Mouse (Mus musculus): ENCODE results near the gene Rnaseh2b. TPM values are rescaled to one million over a fixed set of nuclear protein-coding genes. Genes with fewer than 3 reads are reported as not detected.

Rnaseh2b gene
- polyA plus RNA-seq, 1 experiment from 2014 or later, result 61.0 TPM

DNA sequence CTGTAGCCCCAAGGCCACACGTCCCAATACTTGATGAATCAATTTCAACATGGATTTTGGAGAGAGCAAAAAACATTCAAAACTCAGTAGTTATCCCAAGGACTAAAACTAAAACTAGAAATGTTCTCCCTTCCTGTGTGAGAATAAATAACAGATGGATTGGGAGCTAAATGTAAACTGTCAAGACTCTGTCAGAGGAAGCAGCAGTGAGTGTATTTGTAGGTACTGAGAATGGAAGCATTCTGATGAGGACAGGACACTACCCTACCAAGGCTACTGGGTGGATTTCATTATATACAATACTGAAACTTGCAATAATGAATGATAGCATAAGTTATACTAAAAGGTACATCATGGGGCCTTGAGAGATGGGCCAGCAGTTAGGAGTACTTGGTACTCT is 6.4 kb downstream of the Rnaseh2b start:
- no peak for ATAC-seq (replicated peaks; ENCODE audit: low FRiP score, low read depth)
- Histone ChIP-seq H3K4me2 (ENCODE audit: low read length) (no peak overlapping the region), H3K27me3 (ENCODE audit: insufficient read depth, low read length) (no peaks in the 10 kb centered on the region), H3K27ac (no peak overlapping the region), H3K9me3 (replicated peaks; ENCODE audit: low read length) (no peaks in the 10 kb centered on the region), H3K9ac (ENCODE audit: low read depth, low read length) (no peak overlapping the region), H3K4me3 (replicated peaks; ENCODE audit: low read depth, low read length) (no peak overlapping the region), H3K36me3 (ENCODE audit: insufficient read depth, low read length) (no peaks in the 10 kb centered on the region), H3K4me1 (replicated peaks; ENCODE audit: insufficient read depth, low read length) (no peaks in the 10 kb centered on the region; the same call in 1 of the 2 replicates)
- WGBS, result 95% methylated on average over 1 of the region's 1 CpGs
- no peak for TF ChIP-seq CTCF (IDR thresholded peaks at IDR 0.05; ENCODE audit: low read depth)
- DNase-seq (ENCODE audit: low spot score), result no peak

DNA sequence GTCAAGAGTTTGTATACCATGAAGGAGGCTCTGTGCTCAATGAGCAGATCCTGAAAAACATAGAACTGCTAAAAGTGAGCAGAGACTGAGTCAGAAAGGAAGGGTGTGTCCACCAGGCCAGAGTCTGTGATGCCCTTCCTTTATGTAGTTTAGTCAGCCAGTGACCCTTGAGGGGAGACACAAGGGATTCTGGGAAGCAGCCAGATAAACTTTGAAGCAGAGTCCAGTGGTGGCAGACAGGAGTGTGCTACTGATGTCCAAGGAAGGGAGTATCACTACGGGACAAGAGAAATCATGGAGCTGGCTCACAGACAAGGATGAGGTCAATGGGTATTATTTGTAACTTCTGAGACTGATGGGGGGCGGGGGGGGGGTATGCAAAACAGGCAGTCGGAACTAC is 7.6 kb downstream of the Rnaseh2b start:
- H3K4me2 ChIP-seq (ENCODE audit: low read length), result no peak overlapping the region
- H3K9ac ChIP-seq (ENCODE audit: low read depth, low read length), result no peak overlapping the region
- no peak for ATAC-seq (replicated peaks; ENCODE audit: low FRiP score, low read depth)
- no peak overlapping the region for H3K27ac ChIP-seq
- H3K9me3 ChIP-seq (replicated peaks; ENCODE audit: low read length), result no peaks in the 10 kb centered on the region
- H3K36me3 ChIP-seq (ENCODE audit: insufficient read depth, low read length), result no peaks in the 10 kb centered on the region
- WGBS, result 58% methylated on average over 3 of the region's 3 CpGs
- no peak overlapping the region for H3K4me3 ChIP-seq (replicated peaks; ENCODE audit: low read depth, low read length)
- TF ChIP-seq CTCF (IDR thresholded peaks at IDR 0.05; ENCODE audit: low read depth), result no peak
- DNase-seq (ENCODE audit: low spot score), result no peak
- no peaks in the 10 kb centered on the region for H3K27me3 ChIP-seq (ENCODE audit: insufficient read depth, low read length)
- H3K4me1 ChIP-seq (replicated peaks; ENCODE audit: insufficient read depth, low read length), result no peaks in the 10 kb centered on the region; the same call in 1 of the 2 replicates

DNA sequence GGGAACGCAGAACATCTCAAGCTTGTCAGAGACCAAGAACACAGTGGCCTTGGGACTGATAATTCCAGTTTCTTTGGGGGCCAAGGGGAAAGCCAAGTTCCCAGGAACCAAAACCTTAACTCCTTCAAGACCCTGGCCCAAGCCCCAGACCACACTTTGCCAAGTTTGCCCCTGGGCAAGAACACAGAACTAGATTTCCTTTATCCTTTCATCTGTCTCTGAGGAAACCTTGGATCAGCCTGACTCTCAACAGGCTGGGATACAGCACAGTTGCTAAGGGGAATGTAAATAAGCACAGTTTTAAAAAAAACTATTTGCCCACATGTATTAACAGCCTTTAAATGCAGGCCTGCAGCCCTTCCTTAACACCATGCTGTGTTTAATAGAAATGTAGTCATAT is 15.2 kb downstream of the Rnaseh2b start:
- H3K27ac ChIP-seq, result no peak overlapping the region
- ATAC-seq (replicated peaks; ENCODE audit: low FRiP score, low read depth), result no peak
- DNase-seq (ENCODE audit: low spot score), result no peak
- H3K4me1 ChIP-seq (replicated peaks; ENCODE audit: insufficient read depth, low read length), result no peaks in the 10 kb centered on the region
- no peaks in the 10 kb centered on the region for H3K27me3 ChIP-seq (ENCODE audit: insufficient read depth, low read length)
- H3K9ac ChIP-seq (ENCODE audit: low read depth, low read length), result no peak overlapping the region
- H3K4me2 ChIP-seq (ENCODE audit: low read length), result no peak overlapping the region
- H3K4me3 ChIP-seq (replicated peaks; ENCODE audit: low read depth, low read length), result no peak overlapping the region
- TF ChIP-seq CTCF (IDR thresholded peaks at IDR 0.05; ENCODE audit: low read depth), result no peak
- no peaks in the 10 kb centered on the region for H3K36me3 ChIP-seq (ENCODE audit: insufficient read depth, low read length)
- H3K9me3 ChIP-seq (replicated peaks; ENCODE audit: low read length), result no peaks in the 10 kb centered on the region
- WGBS, result 77% methylated on average over 1 of the region's 1 CpGs

DNA sequence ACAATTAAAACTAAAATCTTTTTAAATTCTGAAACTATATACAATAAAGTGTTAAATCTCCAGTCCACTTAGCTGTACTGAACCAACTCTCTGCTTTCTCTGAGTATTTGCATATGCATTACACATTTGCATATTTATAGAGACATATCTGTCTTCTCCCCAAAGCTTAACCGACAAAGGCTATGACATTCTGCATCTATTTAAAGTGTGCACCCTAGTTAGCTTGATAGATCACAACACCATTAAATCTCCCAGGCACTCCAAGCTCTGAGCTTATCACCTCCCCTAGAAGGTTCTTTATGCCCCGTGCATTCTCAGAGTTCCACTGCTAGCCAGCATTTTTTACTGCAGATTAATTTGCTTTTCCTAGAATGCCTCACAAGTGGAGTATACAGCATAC is 16.6 kb downstream of the Rnaseh2b start:
- Histone ChIP-seq H3K27ac (no peak overlapping the region), H3K4me2 (ENCODE audit: low read length) (no peak overlapping the region), H3K4me1 (replicated peaks; ENCODE audit: insufficient read depth, low read length) (no peaks in the 10 kb centered on the region), H3K27me3 (ENCODE audit: insufficient read depth, low read length) (no peaks in the 10 kb centered on the region), H3K9me3 (replicated peaks; ENCODE audit: low read length) (no peaks in the 10 kb centered on the region), H3K4me3 (replicated peaks; ENCODE audit: low read depth, low read length) (no peak overlapping the region), H3K36me3 (ENCODE audit: insufficient read depth, low read length) (no peaks in the 10 kb centered on the region), H3K9ac (ENCODE audit: low read depth, low read length) (no peak overlapping the region)
- no peak for TF ChIP-seq CTCF (IDR thresholded peaks at IDR 0.05; ENCODE audit: low read depth)
- 47% methylated on average over 2 of the region's 2 CpGs for WGBS
- DNase-seq (ENCODE audit: low spot score), result no peak
- ATAC-seq (replicated peaks; ENCODE audit: low FRiP score, low read depth), result no peak

DNA sequence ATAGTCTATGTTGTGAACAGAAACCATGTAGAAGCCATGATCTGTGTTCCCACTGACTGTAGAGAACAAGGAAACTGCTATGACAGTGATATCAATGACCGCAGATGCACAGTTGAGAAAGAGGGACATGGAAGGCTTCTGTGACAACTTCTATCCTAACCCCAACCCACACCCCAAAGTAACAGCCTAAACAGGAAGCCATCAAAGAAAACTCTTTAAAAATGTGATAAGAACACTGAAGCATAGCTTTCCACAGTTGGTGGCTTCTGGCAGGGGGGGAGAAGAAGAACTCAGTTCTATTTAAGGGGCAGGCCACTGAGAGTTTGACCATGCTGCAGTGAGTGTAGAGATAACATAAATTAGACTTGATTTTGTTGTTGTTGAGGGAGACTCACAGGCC is 19.3 kb downstream of the Rnaseh2b start:
- Histone ChIP-seq H3K4me3 (replicated peaks; ENCODE audit: low read depth, low read length) (no peak overlapping the region), H3K4me2 (ENCODE audit: low read length) (no peak overlapping the region), H3K9me3 (replicated peaks; ENCODE audit: low read length) (no peaks in the 10 kb centered on the region), H3K27ac (no peak overlapping the region), H3K4me1 (replicated peaks; ENCODE audit: insufficient read depth, low read length) (no peaks in the 10 kb centered on the region), H3K36me3 (ENCODE audit: insufficient read depth, low read length) (no peaks in the 10 kb centered on the region), H3K9ac (ENCODE audit: low read depth, low read length) (no peak overlapping the region), H3K27me3 (ENCODE audit: insufficient read depth, low read length) (no peaks in the 10 kb centered on the region)
- WGBS, result 100% methylated on average over 1 of the region's 1 CpGs
- DNase-seq (ENCODE audit: low spot score) (no peak), ATAC-seq (replicated peaks; ENCODE audit: low FRiP score, low read depth) (no peak)
- TF ChIP-seq CTCF (IDR thresholded peaks at IDR 0.05; ENCODE audit: low read depth), result no peak

DNA sequence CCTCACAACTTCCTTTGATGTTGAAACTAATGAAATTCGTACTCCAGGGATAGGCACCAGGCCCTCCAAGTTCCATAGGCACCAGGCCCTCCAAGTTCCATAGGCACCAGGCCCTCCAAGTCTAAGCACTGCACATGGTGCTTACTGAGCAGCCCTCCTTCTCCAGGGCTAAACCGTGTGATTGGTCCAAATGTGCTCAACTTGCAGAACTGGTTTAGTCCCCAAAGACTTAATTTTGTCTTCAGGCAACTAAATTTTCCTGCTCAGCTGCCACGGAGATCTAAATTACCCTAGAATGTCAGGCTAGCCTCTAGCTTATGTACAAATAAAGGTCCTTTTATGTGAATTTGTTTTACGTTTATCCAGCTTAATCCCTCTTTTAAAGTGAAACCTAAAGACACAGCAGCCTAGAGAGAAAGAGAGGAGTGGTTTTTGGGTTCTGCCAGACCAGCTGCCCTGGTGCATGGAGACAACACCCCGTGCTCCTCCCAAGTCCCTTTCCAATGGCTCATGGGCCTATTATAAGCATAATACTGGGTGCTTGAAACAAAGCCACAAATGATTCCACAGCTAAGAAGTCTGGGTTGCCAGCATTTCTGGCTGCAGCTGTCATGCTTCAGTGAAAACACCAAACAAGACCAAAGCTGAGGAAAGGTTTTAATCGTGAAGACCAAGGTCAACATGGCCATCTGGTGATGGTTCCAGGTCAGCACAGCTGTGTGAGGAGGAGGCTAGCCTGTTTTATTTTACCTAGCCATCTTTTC is 30.4 kb downstream of the Rnaseh2b start:
- Histone ChIP-seq H3K4me2 (ENCODE audit: low read length) (no peak overlapping the region), H3K9ac (ENCODE audit: low read depth, low read length) (no peak overlapping the region), H3K36me3 (ENCODE audit: insufficient read depth, low read length) (no peaks in the 10 kb centered on the region), H3K27ac (no peak overlapping the region; the same call in 1 of the 2 replicates), H3K4me1 (replicated peaks; ENCODE audit: insufficient read depth, low read length) (0 out of 2 replicates have a peak, but pooled peaks cover 3% of the 10 kb centered on the region), H3K27me3 (ENCODE audit: insufficient read depth, low read length) (no peaks in the 10 kb centered on the region), H3K4me3 (replicated peaks; ENCODE audit: low read depth, low read length) (no peak overlapping the region), H3K9me3 (replicated peaks; ENCODE audit: low read length) (no peaks in the 10 kb centered on the region)
- 41% methylated on average over 6 of the region's 6 CpGs for WGBS
- DNase-seq (ENCODE audit: low spot score) (no peak), ATAC-seq (replicated peaks; ENCODE audit: low FRiP score, low read depth) (no peak)
- TF ChIP-seq CTCF (IDR thresholded peaks at IDR 0.05; ENCODE audit: low read depth), result peak; percentile 31; the same call in 1 of the 2 replicates

All from kidney, postnatal 0 days (tissue).